Mouse (Mus musculus) hindbrain, embryonic 14.5 days (tissue): ENCODE data around the gene Timp3. TPM values are rescaled to one million over a fixed set of nuclear protein-coding genes. Genes with fewer than 3 reads are reported as not detected.
A peak's percentile ranks its signal among the peaks of the same experiment; 100 is the strongest.

Experiments
- ATAC-seq: fragments of 200-750 bp; cut with Nextera tagmentation; 2 replicates; pipeline ENCODE4 v1.8.0; 2017; ENCODE audit warnings: moderate number of reproducible peaks, mild to moderate bottlenecking, moderate TSS enrichment, moderate library complexity; ENCODE audit not compliant: low FRiP score
- DNase-seq: peaks from one replicate; pipeline ENCODE4 v3.0.0-alpha.2; 2015; ENCODE audit warnings: low spot score
- H3K27ac ChIP-seq: fragments of 300-500 bp; sonication (generic); 2 replicates; pipeline ENCODE4 v1.5.1; 2014; ENCODE audit warnings: mild to moderate bottlenecking, moderate library complexity
- H3K27me3 ChIP-seq: fragments of 300-500 bp; sonication (generic); 2 replicates; pipeline ENCODE4 v1.6.1; 2014; ENCODE audit warnings: mild to moderate bottlenecking, low read length, mixed read lengths; ENCODE audit not compliant: control insufficient read depth, insufficient read depth
- H3K36me3 ChIP-seq: fragments of 300-500 bp; sonication (generic); replicated peaks from 2 replicates; pipeline ENCODE4 v1.6.1; 2014; ENCODE audit not compliant: control insufficient read depth, insufficient read depth
- H3K4me1 ChIP-seq: fragments of 300-500 bp; sonication (generic); replicated peaks from 2 replicates; pipeline ENCODE4 v1.6.1; 2014; ENCODE audit warnings: antibody characterized with exemption, low read length, mixed read lengths; ENCODE audit not compliant: control insufficient read depth, insufficient read depth
- H3K4me2 ChIP-seq: fragments of 300-500 bp; sonication (generic); replicated peaks from 2 replicates; pipeline ENCODE4 v1.6.1; 2014; ENCODE audit warnings: mild to moderate bottlenecking, moderate library complexity
- H3K4me3 ChIP-seq: fragments of 300-500 bp; sonication (generic); replicated peaks from 2 replicates; pipeline ENCODE4 v1.5.1; 2014; ENCODE audit warnings: mild to moderate bottlenecking, low read length
- H3K9ac ChIP-seq: fragments of 300-500 bp; sonication (generic); 2 replicates; pipeline ENCODE4 v1.6.1; 2014
- H3K9me3 ChIP-seq: fragments of 300-500 bp; sonication (generic); 2 replicates; pipeline ENCODE4 v1.6.1; 2016; ENCODE audit warnings: low read length; ENCODE audit not compliant: control insufficient read depth
- WGBS: fragments of 180-500 bp; shearing (Covaris S2); extraction: QIAGEN DNeasy Blood & Tissue Kit; methylation state at CpG from one replicate; pipeline ENCODE4 v1.1.7; 2014; 5-methylcytosine and 5-hydroxymethylcytosine counted together
- polyA plus RNA-seq: library from polyadenylated mRNA; unstranded; fragments of >200 nt; fragmentation: Nextera tagmentation; extraction: Ambion mirVana; gene quantifications from 2 replicates; pipeline ENCODE4 v1.2.1, GENCODE M21; 2014

Timp3 gene
- polyA plus RNA-seq, 1 experiment from 2014 or later, result 45.1 TPM

GRCm38 (mm10) chr10:86302761-86303494, 2.8 kb downstream of the Timp3 start:
- no peak overlapping the region; the same call in 1 of the 2 replicates for H3K9ac ChIP-seq

GRCm38 (mm10) chr10:86303495-86303876, 3.3 kb downstream of the Timp3 start:
- Histone ChIP-seq H3K9ac (no peak overlapping the region), H3K4me2 (peak overlapping the region; percentile 98), H3K27ac (no peak overlapping the region), H3K36me3 (no peaks in the 10 kb centered on the region), H3K9me3 (no peaks in the 10 kb centered on the region), H3K27me3 (peaks cover 13% of the 10 kb centered on the region), H3K4me1 (peaks cover 31% of the 10 kb centered on the region), H3K4me3 (no peak overlapping the region)
- WGBS, result 60% methylated on average over 2 of the region's 2 CpGs
- DNase-seq (no peak), ATAC-seq (no peak)

More at GRCm38 (mm10) chr10:86302761-86303494, 2.8 kb downstream of the Timp3 start:
- Histone ChIP-seq H3K4me1 (peaks cover 31% of the 10 kb centered on the region), H3K4me2 (peak overlapping the region; percentile 98), H3K27me3 (peaks cover 13% of the 10 kb centered on the region), H3K9me3 (no peaks in the 10 kb centered on the region), H3K4me3 (peak overlapping the region; percentile 40; the same call in 1 of the 2 replicates), H3K27ac (no peak overlapping the region), H3K36me3 (no peaks in the 10 kb centered on the region)
- 19% methylated on average over 8 of the region's 8 CpGs for WGBS
- peak; percentile 63 for DNase-seq
- ATAC-seq, result 0 out of 2 replicates have a peak, but pooled peaks have one; percentile 25

- DNase-seq, result no peak
- Histone ChIP-seq H3K27ac (no peak overlapping the region; the same call in 1 of the 2 replicates), H3K9me3 (no peaks in the 10 kb centered on the region), H3K4me3 (no peak overlapping the region), H3K27me3 (peaks cover 13% of the 10 kb centered on the region), H3K4me1 (peaks cover 31% of the 10 kb centered on the region), H3K36me3 (no peaks in the 10 kb centered on the region), H3K9ac (no peak overlapping the region), H3K4me2 (0 out of 2 replicates have a peak overlapping the region, but pooled peaks have one; percentile 98)
- WGBS, result 3% methylated on average over 2 of the region's 2 CpGs
- ATAC-seq, result no peak
Observed at GRCm38 (mm10) chr10:86304583-86304982, 4.4 kb downstream of the Timp3 start.

GRCm38 (mm10) chr10:86307235-86307634, 7.1 kb downstream of the Timp3 start:
- no peaks in the 10 kb centered on the region for H3K36me3 ChIP-seq
- H3K27ac ChIP-seq, result no peak overlapping the region
- no peaks in the 10 kb centered on the region for H3K9me3 ChIP-seq
- H3K4me2 ChIP-seq, result no peak overlapping the region
- ATAC-seq, result no peak
- peaks cover 20% of the 10 kb centered on the region for H3K4me1 ChIP-seq
- no peak overlapping the region for H3K9ac ChIP-seq
- H3K27me3 ChIP-seq, result 0 out of 2 replicates have a peak, but pooled peaks cover 2% of the 10 kb centered on the region
- no peak for DNase-seq
- no peak overlapping the region for H3K4me3 ChIP-seq
- WGBS, result 94% methylated on average over 4 of the region's 4 CpGs

GRCm38 (mm10) chr10:86310527-86310926, 10.4 kb downstream of the Timp3 start:
- Histone ChIP-seq H3K4me3 (no peak overlapping the region), H3K4me1 (no peaks in the 10 kb centered on the region), H3K27me3 (no peaks in the 10 kb centered on the region), H3K4me2 (no peak overlapping the region), H3K9me3 (no peaks in the 10 kb centered on the region), H3K27ac (no peak overlapping the region), H3K36me3 (no peaks in the 10 kb centered on the region), H3K9ac (no peak overlapping the region)
- WGBS, result 86% methylated on average over 6 of the region's 6 CpGs
- DNase-seq (no peak), ATAC-seq (no peak)

- Histone ChIP-seq H3K4me3 (no peak overlapping the region), H3K9ac (no peak overlapping the region), H3K27me3 (no peaks in the 10 kb centered on the region), H3K36me3 (no peaks in the 10 kb centered on the region), H3K4me2 (no peak overlapping the region), H3K9me3 (no peaks in the 10 kb centered on the region), H3K4me1 (peaks cover under 1% of the 10 kb centered on the region; the same call in 1 of the 2 replicates), H3K27ac (no peak overlapping the region)
- DNase-seq, result no peak
- 97% methylated on average over 3 of the region's 3 CpGs for WGBS
- no peak for ATAC-seq
Observed at GRCm38 (mm10) chr10:86312976-86313375, 12.8 kb downstream of the Timp3 start.

GRCm38 (mm10) chr10:86313448-86313847, 13.3 kb downstream of the Timp3 start:
- H3K9ac ChIP-seq, result no peak overlapping the region
- peaks cover 4% of the 10 kb centered on the region; the same call in 1 of the 2 replicates for H3K4me1 ChIP-seq
- H3K36me3 ChIP-seq, result no peaks in the 10 kb centered on the region
- H3K4me2 ChIP-seq, result no peak overlapping the region
- no peak overlapping the region for H3K4me3 ChIP-seq
- DNase-seq (no peak), ATAC-seq (no peak)
- no peaks in the 10 kb centered on the region for H3K9me3 ChIP-seq
- H3K27me3 ChIP-seq, result no peaks in the 10 kb centered on the region
- no peak overlapping the region for H3K27ac ChIP-seq
- 92% methylated on average over 1 of the region's 1 CpGs for WGBS

- H3K4me3 ChIP-seq, result no peak overlapping the region
- H3K9me3 ChIP-seq, result no peaks in the 10 kb centered on the region
- no peaks in the 10 kb centered on the region for H3K27me3 ChIP-seq
- no peak overlapping the region for H3K4me2 ChIP-seq
- H3K27ac ChIP-seq, result no peak overlapping the region
- WGBS, result 68% methylated on average over 3 of the region's 3 CpGs
- ATAC-seq (no peak), DNase-seq (no peak)
- H3K36me3 ChIP-seq, result no peaks in the 10 kb centered on the region
- H3K9ac ChIP-seq, result no peak overlapping the region
- peaks cover 11% of the 10 kb centered on the region; the same call in 1 of the 2 replicates for H3K4me1 ChIP-seq
Observed at GRCm38 (mm10) chr10:86315513-86315912, 15.3 kb downstream of the Timp3 start.

- no peak for DNase-seq
- 55% methylated on average over 7 of the region's 7 CpGs for WGBS
Observed at GRCm38 (mm10) chr10:86317633-86318032, 17.5 kb downstream of the Timp3 start.

More at GRCm38 (mm10) chr10:86317633-86318032, 17.5 kb downstream of the Timp3 start:
- Histone ChIP-seq H3K27me3 (no peaks in the 10 kb centered on the region), H3K4me1 (peaks cover 11% of the 10 kb centered on the region; the same call in 1 of the 2 replicates), H3K4me3 (no peak overlapping the region), H3K36me3 (no peaks in the 10 kb centered on the region; the same call in 1 of the 2 replicates), H3K9ac (no peak overlapping the region), H3K27ac (no peak overlapping the region), H3K9me3 (no peaks in the 10 kb centered on the region), H3K4me2 (no peak overlapping the region)
- no peak for ATAC-seq
